Mouse (Mus musculus) MEL (cell line): ENCODE results near the gene Vmn1r31. TPM values are rescaled to one million over a fixed set of nuclear protein-coding genes. Genes with fewer than 3 reads are reported as not detected.

ENCODE experiments used
- polyA plus RNA-seq, 2 experiments: library from polyadenylated mRNA; stranded (reverse) in 1 of 2; unstranded in 1 of 2; fragments of >175 nt in 1 of 2; fragments of >200 nt in 1 of 2; gene quantifications; 2 replicates each; pipeline versions ENCODE4 v1.2.1 to v1.2.4; 2012; ENCODE audit warnings: low replicate concordance in 2 of 2, low read depth in 1 of 2; ENCODE audit not compliant: insufficient read length in 2 of 2, insufficient read depth in 1 of 2, missing spikeins in 1 of 2
- total RNA-seq: library from RNA; depleted of rRNA; stranded (reverse); fragments of 300-350 nt; gene quantifications from 2 replicates; pipeline ENCODE4 v1.2.3, GENCODE M21; 2012; rRNA removed

Gene Vmn1r31
- total and polyA plus RNA-seq, 3 experiments: not detected

Other genes starting within 250 kb of the Vmn1r31 start
- not detected in 2 replicates for gene Vmn1r28, start 213.3 kb downstream of the Vmn1r31 start, total RNA-seq
- not detected for gene Vmn1r28, start 213.3 kb downstream of the Vmn1r31 start, polyA plus RNA-seq
- not detected in 2 replicates for gene Vmn1r29, start 173.8 kb downstream of the Vmn1r31 start, total RNA-seq
- not detected for gene Vmn1r29, start 173.8 kb downstream of the Vmn1r31 start, polyA plus RNA-seq
- not detected in 2 replicates for gene Vmn1r30, start 31.9 kb downstream of the Vmn1r31 start, total RNA-seq
- gene Vmn1r30, start 31.9 kb downstream of the Vmn1r31 start, polyA plus RNA-seq: not detected
- 16.2 and 20.9 TPM in 2 replicates for gene Abcg2, start 109.2 kb upstream of the Vmn1r31 start, total RNA-seq
- 10 to 100 TPM in 1 of 2 experiments, not detected in 1; 14.4 TPM for gene Abcg2, start 109.2 kb upstream of the Vmn1r31 start, polyA plus RNA-seq